Mouse (Mus musculus) inflammation-experienced regulatory T-cells (primary cell): ENCODE measurements around the gene Fbxl14. TPM values are rescaled to one million over a fixed set of nuclear protein-coding genes. Genes with fewer than 3 reads are reported as not detected.

Experiments used
- polyA plus RNA-seq, 2 experiments: library from polyadenylated mRNA; unstranded; fragments of 100-300 nt; shearing (Covaris generic); gene quantifications; one replicate each; pipeline ENCODE4 v1.2.1; 2017

Fbxl14 gene
- 10 to 100 TPM; 74.4 to 90.4 TPM for polyA plus RNA-seq

DNA sequence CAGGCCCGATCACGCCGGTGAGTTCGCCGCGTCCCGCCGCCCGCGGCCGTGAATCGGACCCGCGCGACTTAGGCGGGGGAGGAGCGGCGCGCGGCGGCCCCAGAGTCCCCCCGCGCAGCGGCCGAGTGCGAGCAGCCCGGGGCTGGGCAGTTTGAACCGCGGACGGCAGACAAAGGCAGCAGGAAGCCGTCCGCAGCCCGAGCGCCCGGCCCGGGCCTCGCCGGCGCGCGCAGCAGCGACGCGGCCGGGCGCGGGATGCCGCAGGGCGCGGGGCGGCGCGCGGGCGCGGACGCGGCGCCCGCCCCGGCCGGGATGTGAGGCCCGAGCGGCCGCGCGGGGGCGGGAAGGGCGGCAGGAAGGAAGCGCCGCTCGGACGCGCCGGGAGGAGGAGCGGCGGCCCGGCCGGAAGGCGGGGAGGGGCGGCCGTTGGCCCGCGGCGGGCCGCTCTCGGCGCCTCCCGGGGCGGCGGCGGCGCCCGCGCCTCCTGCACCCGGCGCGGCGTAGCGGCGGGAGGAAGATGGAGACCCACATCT is at the start of gene Fbxl14:
Fbxl14 (plus strand) TSS at position 326 of the 533 bp plus-strand sequence.

Other genes with a start within 250 kb of the Fbxl14 start
- 10 to 100 TPM in 1 of 2 experiments, 1 to 10 TPM in 1; 8.9 to 13.0 TPM for gene Cacna2d4, start 243.1 kb upstream of the Fbxl14 start, polyA plus RNA-seq
- 1 to 10 TPM in 1 of 2 experiments, not detected in 1; 1.3 TPM for gene Lrtm2, start 148.9 kb upstream of the Fbxl14 start, polyA plus RNA-seq
- 10 to 100 TPM; 16.6 to 19.0 TPM for gene Adipor2, start 62.0 kb upstream of the Fbxl14 start, polyA plus RNA-seq
- gene Wnt5b, start 64.7 kb downstream of the Fbxl14 start, polyA plus RNA-seq: under 1 TPM in 1 of 2 experiments, not detected in 1; 0.44 TPM